Mouse (Mus musculus) cerebellum, adult 18-20 months (tissue): ENCODE results near the gene Fam234b.

ENCODE experiments used
- DNase-seq, 2 experiments: peaks; one replicate each; pipeline ENCODE4 v3.0.0; 2021

Gene Fam234b

DNA sequence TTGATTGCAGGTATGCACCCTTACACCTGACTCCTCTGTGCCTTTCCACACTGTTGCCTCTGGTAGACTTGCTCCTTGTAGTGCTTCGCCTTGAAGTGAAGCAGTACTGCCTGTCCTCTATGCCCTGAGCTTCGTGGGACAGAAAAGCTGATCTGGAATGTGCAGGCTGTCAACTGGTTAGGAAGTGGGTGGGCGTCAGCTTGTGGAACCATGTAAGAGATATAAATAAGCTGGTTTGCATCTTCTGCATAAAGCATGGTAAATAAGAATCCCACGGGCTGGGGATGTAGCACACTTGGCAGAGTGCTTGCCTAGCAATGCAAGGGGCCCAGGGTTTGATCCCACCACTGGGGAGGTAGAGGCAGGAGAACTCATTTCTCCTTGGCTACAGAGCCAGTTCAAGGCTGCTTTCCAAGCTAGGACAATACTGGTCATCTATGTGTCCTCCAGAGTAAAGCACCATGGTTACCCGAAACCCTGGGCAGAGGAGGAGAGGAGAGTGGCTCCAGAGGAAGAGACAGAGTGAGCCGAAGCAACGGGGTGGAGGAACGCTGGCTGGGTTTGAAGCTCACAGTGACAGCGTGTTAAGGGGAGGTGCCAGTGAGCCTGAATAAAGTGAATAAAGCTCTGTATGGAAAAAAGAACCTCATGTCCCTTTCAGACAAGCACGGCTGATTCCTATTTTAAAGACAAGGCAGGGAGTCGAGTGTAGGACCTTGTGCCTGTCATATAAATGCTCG is 34.8 kb downstream of the Fam234b start:
- no peak for DNase-seq

DNA sequence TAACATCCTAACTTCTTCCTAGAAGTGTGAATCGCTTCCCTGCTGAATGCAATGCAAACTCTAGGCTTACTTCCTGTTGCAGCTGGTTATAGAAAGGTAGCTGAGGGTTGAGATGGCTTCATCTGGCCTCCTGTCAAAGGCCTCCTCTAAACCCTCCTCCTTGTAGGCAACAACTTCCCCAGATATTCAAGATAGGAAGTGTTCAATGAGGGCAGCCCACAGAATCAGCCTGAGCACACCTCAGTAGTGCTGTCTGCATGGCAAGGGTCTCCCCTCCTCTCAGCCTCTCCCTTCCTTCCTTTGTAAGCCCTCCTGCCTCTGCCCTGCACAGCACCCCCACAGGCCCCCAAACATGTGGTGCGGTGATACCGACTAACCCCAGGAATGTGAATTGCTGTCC is 38.0 kb downstream of the Fam234b start:
- DNase-seq = no peak

DNA sequence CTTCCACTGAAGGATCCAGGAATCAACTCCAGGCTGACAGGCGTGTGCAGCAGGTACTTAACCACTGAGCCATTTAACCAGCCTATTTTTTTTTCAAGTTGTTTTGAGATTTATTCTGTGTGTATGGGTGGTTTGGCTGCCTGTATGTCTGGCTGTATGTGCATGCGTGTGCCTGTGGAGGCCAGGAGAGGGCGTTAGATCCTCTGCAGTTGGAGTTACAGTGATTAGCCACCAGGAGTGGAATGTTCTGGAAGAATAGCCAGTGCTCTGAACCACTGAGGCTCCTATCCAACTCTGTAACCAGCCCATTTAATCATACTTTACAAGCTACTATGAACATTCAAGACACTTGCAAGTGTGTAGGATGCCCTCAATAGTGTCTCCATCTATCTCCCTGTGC is 38.8 kb downstream of the Fam234b start:
- DNase-seq = no peak

- no peak for DNase-seq
Observed at GRCm38 (mm10) chr6:135237326-135237725, 39.5 kb downstream of the Fam234b start.

DNA sequence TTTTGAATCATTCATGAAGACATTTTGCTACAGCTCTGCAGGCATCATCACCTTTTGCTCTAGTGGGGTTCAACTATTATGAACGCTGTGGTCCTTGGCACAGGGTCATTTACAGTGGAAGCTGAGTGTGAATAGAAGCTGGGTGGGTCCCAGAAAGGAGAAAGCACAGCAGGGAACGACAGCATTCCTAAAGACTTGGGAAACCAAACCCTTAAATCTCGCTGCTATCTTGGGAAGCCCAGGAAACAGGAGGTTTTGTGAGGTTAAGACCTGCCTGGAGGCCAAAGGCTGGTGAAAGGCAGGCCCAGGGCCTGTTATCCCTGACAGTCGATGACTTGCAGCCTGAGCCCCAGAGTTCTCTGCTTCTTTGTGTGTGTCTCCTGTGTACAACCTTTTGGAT is 40.4 kb downstream of the Fam234b start:
- DNase-seq = no peak

- DNase-seq = no peak
Observed at GRCm38 (mm10) chr6:135240361-135240760, 42.6 kb downstream of the Fam234b start.

DNA sequence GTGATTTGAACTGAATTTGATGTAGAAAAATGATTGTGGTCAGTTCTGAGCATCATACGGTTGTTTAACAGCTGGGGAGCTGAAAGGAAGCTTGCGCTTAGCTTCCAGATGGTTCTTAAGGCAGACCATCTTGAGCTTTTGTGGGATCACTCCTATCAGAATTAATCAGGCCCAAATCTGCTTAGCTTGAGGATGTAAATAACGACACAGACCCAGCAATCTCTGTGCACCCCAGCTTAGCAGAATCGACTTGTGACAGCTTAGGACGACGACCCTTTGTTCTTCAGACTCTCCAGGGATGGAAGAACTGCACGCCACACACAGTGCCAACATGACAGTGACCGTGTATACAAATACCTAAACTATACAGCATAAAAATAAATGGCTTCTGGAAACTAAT is 47.8 kb downstream of the Fam234b start:
- no peak for DNase-seq

- DNase-seq = no peak
Observed at GRCm38 (mm10) chr6:135247861-135248260, 50.1 kb downstream of the Fam234b start.

- DNase-seq = peak; percentile 18 to 47
Observed at GRCm38 (mm10) chr6:135249846-135250531, 52.2 kb downstream of the Fam234b start.

DNA sequence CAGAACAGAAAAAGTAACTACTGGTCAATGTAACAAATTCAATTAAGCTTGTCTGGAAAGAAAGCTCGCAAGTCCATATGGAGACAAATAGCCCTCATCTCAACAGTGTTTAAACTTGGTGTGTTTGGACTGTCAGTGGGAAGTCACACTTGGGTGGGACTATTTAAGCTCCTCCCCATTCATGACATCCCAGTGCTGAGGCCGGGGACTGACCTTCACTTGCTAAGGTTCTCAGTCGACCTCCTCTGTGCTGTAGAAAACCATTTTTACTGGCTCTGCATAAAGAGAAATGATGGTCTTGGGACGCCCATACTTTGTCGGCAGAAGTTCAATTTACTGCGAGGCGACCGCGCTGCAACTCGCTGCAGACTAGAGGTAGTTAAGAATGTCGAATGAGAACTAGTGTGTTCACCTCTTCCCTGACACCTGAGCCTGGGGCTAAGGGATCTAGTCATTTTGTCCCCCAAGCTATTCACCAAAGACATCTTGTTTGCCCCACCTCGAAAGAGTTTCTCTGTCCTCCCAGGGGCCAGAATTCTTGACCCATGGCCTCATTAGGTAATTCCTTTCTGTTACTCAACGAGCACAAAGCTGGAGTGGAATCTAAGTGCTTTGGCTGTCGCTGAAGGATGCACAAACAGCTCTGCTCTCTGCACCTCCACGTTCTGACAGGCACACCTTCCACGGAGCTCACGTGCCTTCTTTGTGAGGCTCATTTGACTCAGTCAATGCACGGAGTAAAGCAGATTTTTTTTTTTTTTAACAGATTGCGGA is 53.3 kb downstream of the Fam234b start:
- no peak for DNase-seq

DNA sequence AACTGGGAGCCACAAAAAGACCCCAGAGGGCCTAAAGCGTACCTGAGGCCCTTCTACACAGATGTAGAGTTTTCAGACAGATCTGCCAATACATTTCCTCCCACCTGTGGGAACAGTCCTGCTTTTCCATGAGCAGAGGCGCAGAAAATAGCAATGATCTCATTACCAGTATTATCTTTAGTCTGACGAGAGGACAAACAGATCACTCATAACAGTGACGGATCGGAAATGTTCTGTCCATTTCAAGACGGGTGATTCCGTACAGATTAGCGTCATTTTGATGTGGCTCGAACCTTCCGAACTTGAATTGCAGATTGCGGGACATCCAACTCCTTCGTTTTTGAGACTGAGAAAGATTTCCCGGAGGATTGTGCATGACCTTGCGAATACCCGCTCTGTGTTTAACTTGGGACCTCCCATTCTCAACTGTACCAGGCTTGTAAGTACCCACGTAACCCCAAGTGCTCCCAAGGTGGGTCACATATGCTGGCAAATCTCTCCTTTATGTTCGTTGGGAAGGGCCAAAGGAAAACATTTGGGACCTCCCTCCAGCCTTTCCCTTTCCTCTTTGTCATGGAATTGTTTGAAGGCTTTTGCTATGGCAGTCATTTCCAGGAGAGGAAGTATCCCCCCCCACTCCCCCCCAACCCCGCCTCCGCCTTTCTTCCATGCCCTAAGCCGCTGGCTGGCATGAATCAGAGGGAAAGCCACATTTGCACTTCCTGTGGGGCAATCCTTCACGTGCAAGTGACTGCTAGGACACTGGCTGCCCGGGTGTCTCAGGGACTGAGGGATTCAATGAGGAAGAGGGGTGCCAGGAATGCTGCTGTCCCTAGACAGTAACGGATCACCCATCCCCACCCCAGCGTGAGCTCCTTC is 54.3 kb downstream of the Fam234b start:
- DNase-seq = no peak

DNA sequence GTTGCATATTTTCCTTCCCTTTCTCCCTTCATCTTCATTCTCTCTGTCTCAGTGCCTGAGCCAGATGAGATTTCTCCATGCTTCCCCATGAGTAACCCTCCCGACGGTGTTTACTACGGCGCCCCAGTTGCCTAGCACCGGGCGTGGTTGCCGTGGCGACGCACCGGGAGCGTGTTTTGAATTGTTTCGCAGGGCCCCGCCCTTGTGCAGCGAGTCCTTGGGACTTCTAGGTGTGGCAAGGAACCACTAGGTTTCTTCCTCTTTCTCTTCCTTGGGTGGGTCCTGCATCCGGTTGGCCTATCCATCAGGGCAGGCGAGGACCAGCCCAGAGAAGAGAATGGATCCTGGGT is 54.9 kb downstream of the Fam234b start:
- DNase-seq = no peak

GRCm38 (mm10) chr6:135254153-135254552 is 56.4 kb downstream of the Fam234b start, which contains the start of gene Gsg1:
TSS of gene Gsg1 (minus strand) at chr6:135254351.
- no peak for DNase-seq

GRCm38 (mm10) chr6:135260435-135260834 is 62.7 kb downstream of the Fam234b start:
- no peak for DNase-seq

DNA sequence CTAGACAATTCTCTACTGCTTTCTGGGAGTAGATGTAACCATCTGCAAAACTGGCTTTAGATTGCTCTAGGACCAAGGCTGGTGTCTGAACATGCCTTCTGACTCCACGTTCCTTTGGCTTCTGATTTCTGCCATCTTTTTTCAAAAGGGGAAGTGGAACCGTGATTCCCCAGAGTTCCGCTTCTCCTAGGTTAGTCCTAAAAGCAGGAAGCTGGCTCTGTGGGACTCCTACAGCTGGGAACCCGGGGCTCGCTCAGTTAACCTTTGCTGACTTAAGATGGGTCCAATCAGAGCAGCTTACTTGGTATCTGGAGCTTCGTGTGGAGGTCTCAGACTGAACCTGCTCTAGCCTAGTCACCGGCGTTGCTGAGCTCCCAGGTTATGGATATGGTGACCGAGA is 63.3 kb downstream of the Fam234b start:
- DNase-seq = no peak

DNA sequence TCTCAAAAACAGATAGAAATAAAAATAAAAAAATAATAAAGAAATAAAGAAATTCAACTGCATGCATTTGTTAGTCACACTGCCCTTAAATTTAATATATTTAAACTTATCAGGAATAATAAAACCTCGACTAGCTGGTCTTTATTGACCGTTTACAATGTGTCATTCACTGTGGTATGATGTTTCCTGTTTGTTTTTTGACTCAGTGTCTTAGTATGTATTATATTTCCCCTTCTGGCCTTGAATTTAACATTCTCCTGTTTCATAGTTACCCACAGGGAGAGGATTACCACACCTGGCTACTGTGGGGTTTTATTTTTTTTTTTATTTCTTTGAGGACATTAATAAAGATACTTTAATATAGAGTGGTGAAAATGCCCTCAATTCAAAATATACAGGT is 64.8 kb downstream of the Fam234b start:
- no peak for DNase-seq

GRCm38 (mm10) chr6:135264136-135264535 is 66.4 kb downstream of the Fam234b start:
- DNase-seq = no peak

GRCm38 (mm10) chr6:135266056-135266455 is 68.3 kb downstream of the Fam234b start:
- DNase-seq = no peak

- no peak for DNase-seq
Observed at GRCm38 (mm10) chr6:135267221-135267620, 69.4 kb downstream of the Fam234b start.

GRCm38 (mm10) chr6:135268392-135268791 is 70.6 kb downstream of the Fam234b start:
- no peak for DNase-seq

DNA sequence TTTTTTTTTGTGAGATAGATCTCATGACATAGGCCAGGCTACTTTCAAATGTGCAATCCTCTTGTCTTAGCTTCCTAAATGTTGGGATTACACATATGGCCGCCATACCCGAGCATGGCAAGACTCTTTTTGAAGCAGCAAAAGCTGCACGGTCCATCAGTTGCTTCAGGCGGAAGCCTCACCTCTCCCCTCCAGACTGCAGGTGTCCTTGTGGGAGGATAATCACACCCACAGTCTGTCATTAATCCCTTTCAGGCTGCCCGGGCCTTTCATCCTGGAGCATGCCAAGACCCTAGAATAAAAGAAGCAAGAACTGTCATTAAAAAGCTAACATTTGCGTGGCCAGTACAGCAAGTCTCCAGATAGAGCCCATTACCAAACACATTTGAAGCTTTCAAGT is 71.8 kb downstream of the Fam234b start:
- no peak for DNase-seq

DNA sequence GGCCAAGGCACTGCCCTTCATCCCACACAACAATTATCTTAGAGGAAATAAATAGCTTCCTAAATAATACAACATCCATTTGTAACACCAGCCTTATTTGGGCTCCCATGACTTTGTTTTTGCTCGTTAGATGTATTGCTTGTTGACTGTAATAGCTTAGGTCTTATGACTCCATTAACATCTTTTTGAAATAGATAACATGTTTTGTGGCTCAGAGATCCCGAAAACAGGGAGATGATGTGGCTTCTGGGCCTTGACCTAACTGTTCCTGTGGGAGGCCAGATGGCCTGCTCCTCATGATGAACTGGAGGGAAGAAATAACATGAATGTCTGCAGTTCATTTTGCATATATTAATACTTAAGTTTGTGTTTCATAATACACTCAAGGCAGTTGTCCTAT is 74.0 kb downstream of the Fam234b start:
- no peak for DNase-seq

DNA sequence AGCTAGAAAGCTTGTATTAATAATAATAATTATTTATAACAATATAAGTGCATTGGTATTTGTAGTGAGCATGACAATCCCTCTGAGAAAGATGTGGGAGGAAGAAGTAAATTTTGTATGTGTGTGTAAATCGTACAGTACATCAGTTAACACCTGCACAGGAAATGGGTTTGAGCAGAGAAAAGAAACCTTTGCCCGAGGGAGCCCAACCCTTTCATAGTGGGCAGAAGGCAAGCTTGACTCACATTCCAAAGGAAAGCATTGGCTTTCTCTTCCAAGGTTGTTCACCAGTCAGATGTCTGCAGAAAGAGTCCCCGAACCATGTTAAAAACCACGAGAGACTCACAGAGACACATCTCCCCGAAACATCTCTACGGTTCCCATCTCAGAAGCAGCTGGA is 75.3 kb downstream of the Fam234b start:
- DNase-seq = no peak
